Mouse (Mus musculus) heart, embryonic 11.5 days (tissue): ENCODE data around the gene Xbp1. TPM values are rescaled to one million over a fixed set of nuclear protein-coding genes. Genes with fewer than 3 reads are reported as not detected.
A peak's percentile ranks its signal among the peaks of the same experiment; 100 is the strongest.
"Not testable (repeated sequence)": the region's sequence is repeated elsewhere in the genome, so short reads cannot be mapped to it uniquely, and the experiment has no call there.

Experiments
- ATAC-seq: fragments of 200-750 bp; cut with Nextera tagmentation; replicated peaks from 2 replicates; pipeline ENCODE4 v1.8.0; 2017; ENCODE audit warnings: moderate library complexity; ENCODE audit not compliant: insufficient number of reproducible peaks, low FRiP score, low TSS enrichment
- H3K27ac ChIP-seq: fragments of 300-500 bp; sonication (generic); 2 replicates; pipeline ENCODE4 v1.5.1; 2014; ENCODE audit warnings: mild to moderate bottlenecking, low read depth, low read length
- H3K27me3 ChIP-seq: fragments of 300-500 bp; sonication (generic); 2 replicates; pipeline ENCODE4 v1.6.1; 2014; ENCODE audit warnings: mild to moderate bottlenecking, low read length, mixed read lengths; ENCODE audit not compliant: control insufficient read depth, insufficient read depth
- H3K36me3 ChIP-seq: fragments of 300-500 bp; sonication (generic); 2 replicates; pipeline ENCODE4 v1.6.1; 2014; ENCODE audit warnings: mild to moderate bottlenecking, low read length, moderate library complexity, mixed read lengths; ENCODE audit not compliant: control insufficient read depth, insufficient read depth
- H3K4me1 ChIP-seq: fragments of 300-500 bp; sonication (generic); 2 replicates; pipeline ENCODE4 v1.6.1; 2014; ENCODE audit warnings: low read length; ENCODE audit not compliant: control insufficient read depth, insufficient read depth
- H3K4me2 ChIP-seq: fragments of 300-500 bp; sonication (generic); 2 replicates; pipeline ENCODE4 v1.6.1; 2014; ENCODE audit warnings: mild to moderate bottlenecking, moderate library complexity
- H3K4me3 ChIP-seq: fragments of 300-500 bp; sonication (generic); 2 replicates; pipeline ENCODE4 v1.5.1; 2014; ENCODE audit warnings: low read depth, low read length
- H3K9ac ChIP-seq: fragments of 300-500 bp; sonication (generic); 2 replicates; pipeline ENCODE4 v1.6.1; 2014; ENCODE audit warnings: mild to moderate bottlenecking, low read depth, low read length, moderate library complexity
- H3K9me3 ChIP-seq: fragments of 300-500 bp; sonication (generic); replicated peaks from 2 replicates; pipeline ENCODE4 v1.6.1; 2016; ENCODE audit warnings: low read length; ENCODE audit not compliant: control insufficient read depth
- WGBS: fragments of 180-500 bp; shearing (Covaris S2); extraction: QIAGEN DNeasy Blood & Tissue Kit; methylation state at CpG from one replicate; pipeline ENCODE4 v1.1.7; 2014; ENCODE audit not compliant: insufficient replicate concordance; 5-methylcytosine and 5-hydroxymethylcytosine counted together
- polyA plus RNA-seq: library from polyadenylated mRNA; unstranded; fragments of >200 nt; fragmentation: Nextera tagmentation; extraction: Ambion mirVana; gene quantifications from 2 replicates; pipeline ENCODE4 v1.2.1, GENCODE M21; 2014

The Xbp1 gene
- 141 and 145 TPM in 2 replicates for polyA plus RNA-seq

DNA sequence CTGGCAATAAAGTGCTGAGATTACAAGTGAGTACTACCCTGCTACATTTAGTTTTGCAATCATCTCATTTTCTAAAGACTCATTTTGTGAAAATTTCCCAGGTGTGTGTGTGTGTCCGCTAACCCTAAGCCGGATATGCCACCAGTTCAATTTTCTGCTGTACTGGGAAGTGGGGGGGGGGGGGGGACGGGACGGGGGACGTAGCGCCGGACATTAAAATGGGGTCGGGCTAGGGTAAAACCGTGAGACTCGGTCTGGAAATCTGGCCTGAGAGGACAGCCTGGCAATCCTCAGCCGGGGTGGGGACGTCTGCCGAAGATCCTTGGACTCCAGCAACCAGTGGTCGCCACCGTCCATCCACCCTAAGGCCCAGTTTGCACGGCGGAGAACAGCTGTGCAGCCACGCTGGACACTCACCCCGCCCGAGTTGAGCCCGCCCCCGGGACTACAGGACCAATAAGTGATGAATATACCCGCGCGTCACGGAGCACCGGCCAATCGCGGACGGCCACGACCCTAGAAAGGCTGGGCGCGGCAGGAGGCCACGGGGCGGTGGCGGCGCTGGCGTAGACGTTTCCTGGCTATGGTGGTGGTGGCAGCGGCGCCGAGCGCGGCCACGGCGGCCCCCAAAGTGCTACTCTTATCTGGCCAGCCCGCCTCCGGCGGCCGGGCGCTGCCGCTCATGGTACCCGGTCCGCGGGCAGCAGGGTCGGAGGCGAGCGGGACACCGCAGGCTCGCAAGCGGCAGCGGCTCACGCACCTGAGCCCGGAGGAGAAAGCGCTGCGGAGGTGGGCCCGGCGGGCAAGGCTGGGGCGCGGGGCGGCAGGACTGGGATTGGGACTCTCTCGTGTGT, at the start of gene Xbp1:
TSS of gene Xbp1 (plus strand) at position 248 of the 854 bp plus-strand sequence.
- Histone ChIP-seq H3K36me3 (peaks cover 22% of the 10 kb centered on the region), H3K9ac (peak within 1 kb of the TSS; percentile 100), H3K27me3 (no peaks in the 10 kb centered on the region), H3K27ac (peak within 1 kb of the TSS; percentile 93), H3K9me3 (no peaks in the 10 kb centered on the region), H3K4me1 (peaks cover 15% of the 10 kb centered on the region), H3K4me2 (peak within 1 kb of the TSS; percentile 82), H3K4me3 (peak within 1 kb of the TSS; percentile 99)
- under 1% methylated on average over 67 of the region's 72 CpGs for WGBS
- ATAC-seq: peak; percentile 99

DNA sequence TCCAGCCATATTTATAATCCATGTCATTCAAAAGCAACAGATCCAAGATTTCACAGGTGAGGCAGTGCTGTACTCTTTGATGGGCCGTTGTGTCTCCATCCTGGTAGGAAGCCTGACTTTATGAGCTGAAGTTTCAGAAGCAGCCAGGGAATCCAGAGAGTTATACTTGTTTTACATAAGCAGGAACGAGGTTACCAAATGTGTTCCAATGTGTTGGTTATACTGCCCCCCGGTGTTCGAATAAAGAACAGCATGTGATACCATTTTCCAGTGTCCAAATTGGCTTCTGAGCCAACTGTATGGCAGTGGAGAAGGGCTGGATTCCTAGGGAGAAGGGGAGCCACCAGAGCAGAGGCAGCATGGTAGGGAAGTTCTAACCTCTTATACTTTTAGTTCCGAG, 46.3 kb upstream of the Xbp1 start:
- H3K4me2 ChIP-seq: no peak overlapping the region
- WGBS: 21% methylated on average over 5 of the region's 5 CpGs
- ATAC-seq: no peak

GRCm38 (mm10) chr11:5475556-5476118, 44.8 kb upstream of the Xbp1 start:
- not testable (repeated sequence) for H3K27ac ChIP-seq, ATAC-seq, H3K4me3 ChIP-seq, H3K27me3 ChIP-seq, H3K4me1 ChIP-seq, H3K9ac ChIP-seq, H3K9me3 ChIP-seq, H3K36me3 ChIP-seq, H3K4me2 ChIP-seq
- 60% methylated on average over 1 of the region's 2 CpGs for WGBS

More for the DNA sequence above, 46.3 kb upstream of the Xbp1 start:
- Histone ChIP-seq H3K27me3 (no peaks in the 10 kb centered on the region), H3K4me1 (no peaks in the 10 kb centered on the region), H3K9ac (no peak overlapping the region), H3K27ac (no peak overlapping the region), H3K9me3 (no peaks in the 10 kb centered on the region), H3K36me3 (no peaks in the 10 kb centered on the region), H3K4me3 (no peak overlapping the region)

GRCm38 (mm10) chr11:5476806-5477205, 43.7 kb upstream of the Xbp1 start:
- ATAC-seq: no peak
- 74% methylated on average over 4 of the region's 4 CpGs for WGBS
- Histone ChIP-seq H3K9ac (no peak overlapping the region), H3K4me1 (no peaks in the 10 kb centered on the region), H3K27ac (no peak overlapping the region), H3K27me3 (no peaks in the 10 kb centered on the region), H3K4me3 (no peak overlapping the region), H3K4me2 (no peak overlapping the region), H3K9me3 (no peaks in the 10 kb centered on the region), H3K36me3 (no peaks in the 10 kb centered on the region)

- Histone ChIP-seq H3K36me3 (no peaks in the 10 kb centered on the region), H3K9me3 (no peaks in the 10 kb centered on the region), H3K27ac (no peak overlapping the region), H3K27me3 (no peaks in the 10 kb centered on the region), H3K4me2 (no peak overlapping the region), H3K4me1 (no peaks in the 10 kb centered on the region), H3K9ac (no peak overlapping the region), H3K4me3 (no peak overlapping the region)
- 71% methylated on average over 7 of the region's 7 CpGs for WGBS
- no peak for ATAC-seq
These were observed 42.3 kb upstream of the Xbp1 start for GRCm38 (mm10) chr11:5478193-5478592.

- WGBS: 83% methylated on average over 3 of the region's 3 CpGs
- H3K9me3 ChIP-seq: no peaks in the 10 kb centered on the region
- ATAC-seq: no peak
- H3K4me1 ChIP-seq: no peaks in the 10 kb centered on the region
- no peak overlapping the region for H3K27ac ChIP-seq
- H3K27me3 ChIP-seq: no peaks in the 10 kb centered on the region
- H3K4me3 ChIP-seq: no peak overlapping the region
- no peak overlapping the region for H3K4me2 ChIP-seq
- no peak overlapping the region for H3K9ac ChIP-seq
- no peaks in the 10 kb centered on the region for H3K36me3 ChIP-seq
These were observed 41.6 kb upstream of the Xbp1 start for GRCm38 (mm10) chr11:5478831-5479230.

DNA sequence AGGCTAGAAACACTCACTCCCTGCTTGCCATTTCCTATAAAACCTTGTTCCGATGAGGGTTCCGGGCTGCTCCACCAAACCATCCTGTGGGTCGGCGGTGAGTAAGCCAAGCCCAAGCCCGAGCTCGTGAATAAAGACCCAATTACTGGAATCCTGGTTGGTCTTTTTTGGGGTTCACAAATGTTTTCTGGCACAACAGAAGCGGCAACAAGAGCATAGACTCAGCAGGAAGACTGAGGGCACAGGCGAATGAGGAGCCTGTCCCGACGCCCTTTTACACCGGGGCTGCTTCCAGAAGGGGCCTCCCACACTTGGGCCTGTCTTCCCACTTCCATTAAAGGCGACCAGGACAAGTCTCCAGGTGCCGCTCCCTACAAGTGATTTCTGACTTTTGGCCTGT, 37.9 kb upstream of the Xbp1 start:
- no peaks in the 10 kb centered on the region for H3K9me3 ChIP-seq
- no peaks in the 10 kb centered on the region for H3K27me3 ChIP-seq
- 74% methylated on average over 13 of the region's 13 CpGs for whole genome bisulfite sequencing
- no peak overlapping the region for H3K9ac ChIP-seq
- no peak for ATAC-seq
- no peak overlapping the region for H3K4me2 ChIP-seq
- no peak overlapping the region for H3K27ac ChIP-seq
- no peak overlapping the region for H3K4me3 ChIP-seq
- H3K4me1 ChIP-seq: no peaks in the 10 kb centered on the region; the same call in 1 of the 2 replicates
- no peaks in the 10 kb centered on the region for H3K36me3 ChIP-seq

- H3K27ac ChIP-seq: peak overlapping the region; percentile 57
- H3K36me3 ChIP-seq: no peaks in the 10 kb centered on the region
- H3K4me1 ChIP-seq: no peaks in the 10 kb centered on the region; the same call in 1 of the 2 replicates
- peak overlapping the region; percentile 43 for H3K4me3 ChIP-seq
- H3K4me2 ChIP-seq: peak overlapping the region; percentile 68
- no peaks in the 10 kb centered on the region for H3K27me3 ChIP-seq
- peak; percentile 59; the same call in 1 of the 2 replicates for ATAC-seq
- peak overlapping the region; percentile 69 for H3K9ac ChIP-seq
- WGBS: 15% methylated on average over 15 of the region's 15 CpGs
- no peaks in the 10 kb centered on the region for H3K9me3 ChIP-seq
These were observed 35.1 kb upstream of the Xbp1 start for GRCm38 (mm10) chr11:5485193-5486011.
